Mouse (Mus musculus) lung, postnatal 0 days (tissue): Measurements from ENCODE around the gene Rabggtb.

ENCODE experiments used
- CTCF ChIP-seq: IDR thresholded peaks from 2 replicates; pipeline ENCODE4 v1.5.1; 2016; ENCODE audit warnings: antibody characterized with exemption, mild to moderate bottlenecking
- EP300 ChIP-seq: IDR thresholded peaks from 2 replicates; pipeline ENCODE4 v1.6.1; 2016; ENCODE audit warnings: antibody characterized with exemption, mild to moderate bottlenecking, control low read depth

DNA sequence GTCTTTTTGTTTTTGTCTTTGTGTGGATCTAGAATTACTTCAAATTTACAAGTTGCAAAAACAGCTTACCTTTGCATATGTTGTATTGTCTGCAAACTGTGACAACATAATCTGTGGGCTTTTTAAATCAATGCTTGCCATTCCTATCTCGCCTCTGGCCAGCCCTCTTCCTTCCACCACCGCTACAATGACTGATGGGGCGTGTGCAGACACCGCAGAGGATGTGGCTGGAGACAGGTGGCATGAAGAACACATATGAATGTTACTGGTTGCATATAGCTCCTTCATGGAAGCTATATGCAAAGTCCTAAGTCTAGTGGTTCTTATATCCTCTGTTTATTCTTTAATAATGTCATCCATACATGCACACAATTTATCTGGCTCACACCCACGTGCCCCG lies 15.6 kb downstream of the Rabggtb start:
- TF ChIP-seq CTCF, result no peak
- no peak for TF ChIP-seq EP300
